Mouse (Mus musculus) stomach, postnatal 0 days (tissue): ENCODE measurements around the gene Ccdc126.

Experiments
- CTCF ChIP-seq: IDR thresholded peaks from 2 replicates; pipeline ENCODE4 v1.5.1; 2016; ENCODE audit warnings: antibody characterized with exemption, low read depth, mild to moderate bottlenecking, moderate library complexity
- EP300 ChIP-seq: optimal IDR thresholded peaks from 2 replicates; pipeline ENCODE3; 2016; ENCODE audit warnings: antibody characterized with exemption

DNA sequence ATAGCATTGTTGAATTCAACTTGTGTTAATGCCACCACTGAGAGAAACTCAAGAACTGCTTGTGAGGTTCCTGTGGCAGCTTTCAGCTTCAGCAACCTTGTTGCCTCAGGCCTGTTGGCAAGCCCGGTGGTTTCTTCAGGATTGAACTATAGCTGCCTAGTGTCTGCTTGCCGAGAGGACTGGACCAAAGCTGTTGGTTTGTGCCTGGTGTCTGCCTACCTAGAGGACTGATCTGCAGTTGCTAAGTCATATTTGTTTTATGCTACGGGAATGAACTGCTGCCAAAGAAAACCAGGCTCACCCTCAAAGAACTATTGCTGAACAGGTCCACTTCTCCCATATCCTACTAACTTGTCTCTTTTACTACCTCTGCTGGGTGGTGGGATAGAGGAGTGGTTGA lies 7.8 kb downstream of the Ccdc126 start:
- no peak for TF ChIP-seq CTCF
- no peak for TF ChIP-seq EP300
